Mouse (Mus musculus) adrenal gland, postnatal 25 days (tissue): ENCODE measurements around the gene Dlx6. TPM values are rescaled to one million over a fixed set of nuclear protein-coding genes. Genes with fewer than 3 reads are reported as not detected.
A peak's percentile ranks its signal among the peaks of the same experiment; 100 is the strongest.

Source experiments
- DNase-seq: peaks from one replicate; pipeline ENCODE4 v3.0.0; 2021; ENCODE audit warnings: mixed read lengths
- long read RNA-seq: library from polyadenylated mRNA; stranded (forward); transcript quantifications from one replicate; pipeline ENCODE4 v2.0.0, GENCODE M21; 2021
- total RNA-seq: library from RNA; stranded (reverse); gene quantifications from 2 replicates; pipeline ENCODE4 v1.2.3, GENCODE M21; 2021

Dlx6 gene
- 0.33 TPM in 1 of 2 replicates, not detected in the other for total RNA-seq
- long read RNA-seq, result 0 reads

- DNase-seq, result no peak
These were observed at the start of gene Dlx6 for GRCm38 (mm10) chr6:6863160-6863870. Gene Dlx6, plus strand, starts transcription at chr6:6863334.

- DNase-seq, result no peak
These were observed 46.3 kb upstream of the Dlx6 start for GRCm38 (mm10) chr6:6816821-6817220.

GRCm38 (mm10) chr6:6818036-6818788 lies 44.9 kb upstream of the Dlx6 start:
- peak; percentile 7 for DNase-seq

GRCm38 (mm10) chr6:6819134-6819533 lies 44.0 kb upstream of the Dlx6 start:
- DNase-seq, result peak; percentile 2

GRCm38 (mm10) chr6:6825313-6825712 lies 37.8 kb upstream of the Dlx6 start:
- DNase-seq, result no peak

GRCm38 (mm10) chr6:6826861-6827260 lies 36.3 kb upstream of the Dlx6 start:
- no peak for DNase-seq

GRCm38 (mm10) chr6:6830446-6830845 lies 32.7 kb upstream of the Dlx6 start:
- no peak for DNase-seq

- no peak for DNase-seq
These were observed 29.8 kb upstream of the Dlx6 start for GRCm38 (mm10) chr6:6833301-6833700.

- no peak for DNase-seq
These were observed 14.6 kb upstream of the Dlx6 start for GRCm38 (mm10) chr6:6848541-6848940.

- DNase-seq, result no peak
These were observed 13.4 kb upstream of the Dlx6 start for GRCm38 (mm10) chr6:6849744-6850143.

- no peak for DNase-seq
These were observed 12.6 kb upstream of the Dlx6 start for GRCm38 (mm10) chr6:6850324-6851060.

GRCm38 (mm10) chr6:6851166-6851565 lies 12.0 kb upstream of the Dlx6 start:
- no peak for DNase-seq

- no peak for DNase-seq
These were observed 10.2 kb upstream of the Dlx6 start for GRCm38 (mm10) chr6:6852944-6853343.

GRCm38 (mm10) chr6:6854176-6854575 lies 9.0 kb upstream of the Dlx6 start:
- no peak for DNase-seq

GRCm38 (mm10) chr6:6854902-6855745 lies 8.0 kb upstream of the Dlx6 start:
- no peak for DNase-seq

- DNase-seq, result no peak
These were observed 7.4 kb upstream of the Dlx6 start for GRCm38 (mm10) chr6:6855746-6856185.

- DNase-seq, result no peak
These were observed 6.8 kb upstream of the Dlx6 start for GRCm38 (mm10) chr6:6856316-6856715.

- no peak for DNase-seq
These were observed 6.3 kb upstream of the Dlx6 start for GRCm38 (mm10) chr6:6856881-6857280.

GRCm38 (mm10) chr6:6857766-6858165 lies 5.4 kb upstream of the Dlx6 start:
- DNase-seq, result no peak

- no peak for DNase-seq
These were observed 4.6 kb upstream of the Dlx6 start for GRCm38 (mm10) chr6:6858571-6858970.

- no peak for DNase-seq
These were observed 3.8 kb upstream of the Dlx6 start for GRCm38 (mm10) chr6:6859111-6859949.
